Mouse (Mus musculus): Measurements from ENCODE around the gene P4ha2. TPM values are rescaled to one million over a fixed set of nuclear protein-coding genes. Genes with fewer than 3 reads are reported as not detected.

Gene P4ha2
- polyA plus RNA-seq, 1 experiment = 16.6 TPM

GRCm38 (mm10) chr11:54073291-54073690 lies 26.6 kb upstream of the P4ha2 start:
- H3K9ac ChIP-seq (ENCODE audit: low read depth, poor library complexity, severe bottlenecking) = no peak overlapping the region

GRCm38 (mm10) chr11:54075353-54075752 lies 24.5 kb upstream of the P4ha2 start:
- Histone ChIP-seq H3K9ac (ENCODE audit: low read depth, poor library complexity, severe bottlenecking) (no peak overlapping the region), H3K27me3 (ENCODE audit: control insufficient read depth, insufficient read depth, low read length, poor library complexity, severe bottlenecking) (no peaks in the 10 kb centered on the region), H3K4me3 (ENCODE audit: low read depth, low read length) (no peak overlapping the region), H3K4me1 (ENCODE audit: control insufficient read depth, insufficient read depth, low read length) (peaks cover 6% of the 10 kb centered on the region), H3K9me3 (replicated peaks; ENCODE audit: control insufficient read depth, insufficient read depth, low read length, poor library complexity, severe bottlenecking) (no peaks in the 10 kb centered on the region), H3K36me3 (ENCODE audit: control insufficient read depth, insufficient read depth, low read length, poor library complexity, severe bottlenecking) (no peaks in the 10 kb centered on the region), H3K27ac (ENCODE audit: insufficient read depth, low read length) (no peak overlapping the region)
- TF ChIP-seq EP300 (IDR thresholded peaks at IDR 0.05; ENCODE audit: insufficient read depth, low read depth, low read length) (no peak), POLR2A (IDR thresholded peaks at IDR 0.05; ENCODE audit: insufficient read depth, low read length) (no peak), CTCF (IDR thresholded peaks at IDR 0.05; ENCODE audit: low read depth, low read length) (no peak)

More at GRCm38 (mm10) chr11:54073291-54073690, 26.6 kb upstream of the P4ha2 start:
- TF ChIP-seq CTCF (IDR thresholded peaks at IDR 0.05; ENCODE audit: low read depth, low read length) = no peak
- TF ChIP-seq POLR2A (IDR thresholded peaks at IDR 0.05; ENCODE audit: insufficient read depth, low read length) = no peak
- peak; percentile 81 for TF ChIP-seq EP300 (IDR thresholded peaks at IDR 0.05; ENCODE audit: insufficient read depth, low read depth, low read length)
- Histone ChIP-seq H3K36me3 (ENCODE audit: control insufficient read depth, insufficient read depth, low read length, poor library complexity, severe bottlenecking) (no peaks in the 10 kb centered on the region), H3K27ac (ENCODE audit: insufficient read depth, low read length) (no peak overlapping the region), H3K9me3 (replicated peaks; ENCODE audit: control insufficient read depth, insufficient read depth, low read length, poor library complexity, severe bottlenecking) (no peaks in the 10 kb centered on the region), H3K27me3 (ENCODE audit: control insufficient read depth, insufficient read depth, low read length, poor library complexity, severe bottlenecking) (no peaks in the 10 kb centered on the region), H3K4me1 (ENCODE audit: control insufficient read depth, insufficient read depth, low read length) (peaks cover 6% of the 10 kb centered on the region), H3K4me3 (ENCODE audit: low read depth, low read length) (no peak overlapping the region)

GRCm38 (mm10) chr11:54076101-54076500 lies 23.8 kb upstream of the P4ha2 start:
- Histone ChIP-seq H3K36me3 (ENCODE audit: control insufficient read depth, insufficient read depth, low read length, poor library complexity, severe bottlenecking) (no peaks in the 10 kb centered on the region), H3K9ac (ENCODE audit: low read depth, poor library complexity, severe bottlenecking) (no peak overlapping the region), H3K27ac (ENCODE audit: insufficient read depth, low read length) (no peak overlapping the region), H3K4me1 (ENCODE audit: control insufficient read depth, insufficient read depth, low read length) (peaks cover 6% of the 10 kb centered on the region), H3K9me3 (replicated peaks; ENCODE audit: control insufficient read depth, insufficient read depth, low read length, poor library complexity, severe bottlenecking) (no peaks in the 10 kb centered on the region), H3K27me3 (ENCODE audit: control insufficient read depth, insufficient read depth, low read length, poor library complexity, severe bottlenecking) (no peaks in the 10 kb centered on the region), H3K4me3 (ENCODE audit: low read depth, low read length) (no peak overlapping the region)
- no peak for TF ChIP-seq POLR2A (IDR thresholded peaks at IDR 0.05; ENCODE audit: insufficient read depth, low read length)
- no peak for TF ChIP-seq CTCF (IDR thresholded peaks at IDR 0.05; ENCODE audit: low read depth, low read length)
- no peak for TF ChIP-seq EP300 (IDR thresholded peaks at IDR 0.05; ENCODE audit: insufficient read depth, low read depth, low read length)

GRCm38 (mm10) chr11:54080435-54080834 lies 19.5 kb upstream of the P4ha2 start:
- TF ChIP-seq POLR2A (IDR thresholded peaks at IDR 0.05; ENCODE audit: insufficient read depth, low read length) (no peak), EP300 (IDR thresholded peaks at IDR 0.05; ENCODE audit: insufficient read depth, low read depth, low read length) (no peak), CTCF (IDR thresholded peaks at IDR 0.05; ENCODE audit: low read depth, low read length) (no peak)
- Histone ChIP-seq H3K4me1 (ENCODE audit: control insufficient read depth, insufficient read depth, low read length) (no peaks in the 10 kb centered on the region), H3K4me3 (ENCODE audit: low read depth, low read length) (no peak overlapping the region), H3K27me3 (ENCODE audit: control insufficient read depth, insufficient read depth, low read length, poor library complexity, severe bottlenecking) (no peaks in the 10 kb centered on the region), H3K36me3 (ENCODE audit: control insufficient read depth, insufficient read depth, low read length, poor library complexity, severe bottlenecking) (no peaks in the 10 kb centered on the region), H3K9ac (ENCODE audit: low read depth, poor library complexity, severe bottlenecking) (no peak overlapping the region), H3K27ac (ENCODE audit: insufficient read depth, low read length) (no peak overlapping the region), H3K9me3 (replicated peaks; ENCODE audit: control insufficient read depth, insufficient read depth, low read length, poor library complexity, severe bottlenecking) (no peaks in the 10 kb centered on the region)

GRCm38 (mm10) chr11:54082725-54083124 lies 17.2 kb upstream of the P4ha2 start:
- no peaks in the 10 kb centered on the region for H3K36me3 ChIP-seq (ENCODE audit: control insufficient read depth, insufficient read depth, low read length, poor library complexity, severe bottlenecking)
- H3K27me3 ChIP-seq (ENCODE audit: control insufficient read depth, insufficient read depth, low read length, poor library complexity, severe bottlenecking) = no peaks in the 10 kb centered on the region
- no peaks in the 10 kb centered on the region for H3K9me3 ChIP-seq (replicated peaks; ENCODE audit: control insufficient read depth, insufficient read depth, low read length, poor library complexity, severe bottlenecking)
- no peak overlapping the region for H3K4me3 ChIP-seq (ENCODE audit: low read depth, low read length)
- H3K27ac ChIP-seq (ENCODE audit: insufficient read depth, low read length) = no peak overlapping the region
- H3K4me1 ChIP-seq (ENCODE audit: control insufficient read depth, insufficient read depth, low read length) = no peaks in the 10 kb centered on the region
- H3K9ac ChIP-seq (ENCODE audit: low read depth, poor library complexity, severe bottlenecking) = no peak overlapping the region
- no peak for TF ChIP-seq POLR2A (IDR thresholded peaks at IDR 0.05; ENCODE audit: insufficient read depth, low read length)
- TF ChIP-seq EP300 (IDR thresholded peaks at IDR 0.05; ENCODE audit: insufficient read depth, low read depth, low read length) = no peak
- no peak for TF ChIP-seq CTCF (IDR thresholded peaks at IDR 0.05; ENCODE audit: low read depth, low read length)

GRCm38 (mm10) chr11:54084976-54085375 lies 14.9 kb upstream of the P4ha2 start:
- Histone ChIP-seq H3K9ac (ENCODE audit: low read depth, poor library complexity, severe bottlenecking) (no peak overlapping the region), H3K27ac (ENCODE audit: insufficient read depth, low read length) (no peak overlapping the region), H3K4me1 (ENCODE audit: control insufficient read depth, insufficient read depth, low read length) (no peaks in the 10 kb centered on the region), H3K27me3 (ENCODE audit: control insufficient read depth, insufficient read depth, low read length, poor library complexity, severe bottlenecking) (no peaks in the 10 kb centered on the region), H3K36me3 (ENCODE audit: control insufficient read depth, insufficient read depth, low read length, poor library complexity, severe bottlenecking) (no peaks in the 10 kb centered on the region), H3K9me3 (replicated peaks; ENCODE audit: control insufficient read depth, insufficient read depth, low read length, poor library complexity, severe bottlenecking) (no peaks in the 10 kb centered on the region), H3K4me3 (ENCODE audit: low read depth, low read length) (no peak overlapping the region)
- no peak for TF ChIP-seq EP300 (IDR thresholded peaks at IDR 0.05; ENCODE audit: insufficient read depth, low read depth, low read length)
- no peak for TF ChIP-seq POLR2A (IDR thresholded peaks at IDR 0.05; ENCODE audit: insufficient read depth, low read length)
